Mouse (Mus musculus): ENCODE results near the gene Doc2a.
A peak's percentile ranks its signal among the peaks of the same experiment; 100 is the strongest.

DNA sequence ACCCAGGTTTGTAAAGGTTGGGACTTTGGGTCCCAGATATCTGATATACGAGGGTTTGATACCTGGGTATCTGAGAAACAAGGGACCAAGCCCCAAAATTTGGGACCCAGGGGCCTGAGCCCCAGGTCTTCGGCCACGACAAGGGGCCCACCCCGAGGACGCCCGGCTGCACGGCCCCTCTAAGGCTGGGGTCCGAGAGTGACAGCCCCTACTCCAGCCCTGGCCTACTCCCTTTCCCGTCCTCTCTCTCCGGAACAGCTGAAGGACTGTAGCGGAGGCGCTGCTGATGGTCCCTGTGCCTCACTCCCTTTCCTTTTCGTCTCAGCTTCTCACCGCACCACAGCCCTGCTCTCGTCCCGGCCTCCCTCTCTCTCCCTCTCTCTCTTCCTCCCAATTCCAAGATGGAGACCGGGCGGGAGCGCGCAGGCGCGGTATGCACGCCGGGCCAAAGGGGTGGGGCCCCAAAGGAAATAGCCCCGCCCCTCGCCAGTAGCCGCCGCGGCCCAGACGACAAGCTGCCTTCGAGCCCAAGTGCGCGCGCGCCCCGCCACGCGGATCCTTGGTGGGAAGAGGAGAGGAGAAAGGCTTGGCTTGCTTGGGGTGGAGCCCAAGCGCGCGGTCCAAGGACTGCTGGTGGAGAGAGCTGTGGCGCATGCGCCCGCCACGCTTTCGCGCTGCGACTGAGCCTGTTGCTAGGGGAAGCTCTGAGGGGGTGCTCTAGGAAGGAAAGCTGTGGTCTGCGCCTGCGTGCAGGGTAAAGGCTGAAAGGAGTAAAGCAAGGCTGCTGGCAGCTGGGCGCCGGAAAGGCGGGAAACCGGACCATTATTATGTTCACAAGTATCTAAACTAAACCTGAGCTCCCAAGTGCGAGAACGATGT is 37.3 kb downstream of the Doc2a start, which contains the start of gene Taok2:
- no peak for TF ChIP-seq CTCF (IDR thresholded peaks at IDR 0.05; ENCODE audit: extremely low read depth, insufficient read depth, low read length)
- TF ChIP-seq POLR2A (IDR thresholded peaks at IDR 0.05; ENCODE audit: extremely low read depth, insufficient read depth, low read length) = peak; percentile 96
